Mouse (Mus musculus) small intestine, adult 2 months (tissue): ENCODE measurements at regions not wholly inside any gene's neighbourhood (a gene's known extent, or its start where the extent isn't known, plus 50 kb on each side); places are given as distances from the start of the nearest gene placed in this dataset.

Experiments
- H3K27ac ChIP-seq: fragments of 200-500 bp; 2 replicates; pipeline ENCODE4 v1.5.1; 2012; ENCODE audit warnings: low read depth, low read length, control low read depth, inconsistent platforms; ENCODE audit not compliant: insufficient read depth
- H3K27me3 ChIP-seq: fragments of 200-500 bp; 2 replicates; pipeline ENCODE4 v1.6.1; 2012; ENCODE audit warnings: mild to moderate bottlenecking, moderate library complexity, low read length, inconsistent platforms; ENCODE audit not compliant: control insufficient read depth, insufficient read depth
- H3K36me3 ChIP-seq: fragments of 200-500 bp; 2 replicates; pipeline ENCODE4 v1.6.1; 2012; ENCODE audit warnings: mild to moderate bottlenecking, low read length, control low read depth, inconsistent platforms; ENCODE audit not compliant: control insufficient read depth, insufficient read depth
- H3K4me1 ChIP-seq: fragments of 200-500 bp; 2 replicates; pipeline ENCODE4 v1.6.1; 2012; ENCODE audit warnings: low read length, inconsistent platforms, mixed read lengths; ENCODE audit not compliant: control insufficient read depth, insufficient read depth, insufficient read length
- H3K4me3 ChIP-seq: fragments of 200-500 bp; 2 replicates; pipeline ENCODE4 v1.5.1; 2012; ENCODE audit warnings: low read depth, mild to moderate bottlenecking, control low read depth, inconsistent platforms, low read length, moderate library complexity
- CTCF ChIP-seq: fragments of 200-500 bp; IDR thresholded peaks from 2 replicates; pipeline ENCODE4 v1.5.1; 2012; ENCODE audit warnings: low read depth, mild to moderate bottlenecking, control low read depth, inconsistent platforms, low read length, moderate library complexity, mixed read lengths; ENCODE audit not compliant: insufficient replicate concordance, insufficient read length; ENCODE audit errors: extremely low read depth
- POLR2A ChIP-seq: fragments of 200-500 bp; IDR thresholded peaks from 2 replicates; pipeline ENCODE4 v1.6.1; 2012; ENCODE audit warnings: low read depth, mild to moderate bottlenecking, control low read depth, inconsistent platforms, low read length, moderate library complexity
- WGBS: fragments of 180-500 bp; shearing (Covaris S2); methylation state at CpG from one replicate; pipeline ENCODE4 v1.1.7; 2018; 5-methylcytosine and 5-hydroxymethylcytosine counted together

- Histone ChIP-seq H3K36me3 (no peaks in the 10 kb centered on the region), H3K4me1 (no peaks in the 10 kb centered on the region), H3K27ac (no peak overlapping the region), H3K27me3 (no peaks in the 10 kb centered on the region), H3K4me3 (no peak overlapping the region)
- 84% methylated on average over 4 of the region's 4 CpGs for WGBS
- TF ChIP-seq CTCF (no peak), POLR2A (no peak)
These were observed 57.1 kb upstream of the Mast4 start for GRCm38 (mm10) chr13:103391396-103391795.

GRCm38 (mm10) chr13:103390991-103391390 lies 56.7 kb upstream of the Mast4 start:
- Histone ChIP-seq H3K27me3 (no peaks in the 10 kb centered on the region), H3K4me1 (no peaks in the 10 kb centered on the region), H3K36me3 (no peaks in the 10 kb centered on the region), H3K4me3 (no peak overlapping the region), H3K27ac (no peak overlapping the region)
- TF ChIP-seq POLR2A (no peak), CTCF (no peak)
- 84% methylated on average over 3 of the region's 3 CpGs for WGBS

GRCm38 (mm10) chr13:103386948-103387347 lies 52.7 kb upstream of the Mast4 start:
- TF ChIP-seq POLR2A (no peak), CTCF (no peak)
- no peaks in the 10 kb centered on the region for H3K36me3 ChIP-seq
- 93% methylated on average over 5 of the region's 5 CpGs for WGBS
- no peaks in the 10 kb centered on the region for H3K27me3 ChIP-seq
- no peaks in the 10 kb centered on the region for H3K4me1 ChIP-seq
- no peak overlapping the region for H3K4me3 ChIP-seq
- H3K27ac ChIP-seq = no peak overlapping the region
